Mouse (Mus musculus) c-Kit-negative CD71-positive TER-119-positive erythroid progenitor cells, embryonic 14.5 days (primary cell): ENCODE results near the gene Exd2.
"Not testable (repeated sequence)": the region's sequence is repeated elsewhere in the genome, so short reads cannot be mapped to it uniquely, and the experiment has no call there.

Source experiments
- DNase-seq: peaks from one replicate; pipeline ENCODE4 v3.0.0-alpha.2; 2013; ENCODE audit warnings: low read depth, low spot score

Exd2 gene

GRCm38 (mm10) chr12:80462942-80463651 is at the start of gene Exd2:
Gene Exd2, plus strand, starts transcription at chr12:80463095.
- DNase-seq = peak; percentile 50

DNA sequence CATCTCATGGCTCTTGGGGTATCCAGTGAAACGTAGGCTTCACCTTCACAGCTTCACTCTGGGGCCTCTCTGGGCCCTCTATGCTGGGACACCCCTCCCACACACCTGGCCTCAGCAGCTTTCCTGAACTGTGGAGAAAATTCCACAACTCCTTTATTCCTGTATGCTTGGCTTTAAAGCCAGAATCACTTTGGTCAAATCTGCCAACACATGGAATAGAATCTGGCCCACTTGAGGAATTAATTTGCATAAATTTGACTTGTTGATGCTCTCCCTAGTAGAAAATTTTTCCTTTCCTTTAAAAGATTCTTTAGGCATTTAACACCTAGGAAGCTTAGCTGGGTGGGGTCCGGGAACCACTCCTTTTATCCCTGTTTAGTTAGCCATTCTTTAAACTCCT is 47.8 kb upstream of the Exd2 start:
- DNase-seq = no peak

- no peak for DNase-seq
Measured at GRCm38 (mm10) chr12:80427683-80428082, 35.2 kb upstream of the Exd2 start.

GRCm38 (mm10) chr12:80433266-80433665 is 29.6 kb upstream of the Exd2 start:
- DNase-seq = no peak

DNA sequence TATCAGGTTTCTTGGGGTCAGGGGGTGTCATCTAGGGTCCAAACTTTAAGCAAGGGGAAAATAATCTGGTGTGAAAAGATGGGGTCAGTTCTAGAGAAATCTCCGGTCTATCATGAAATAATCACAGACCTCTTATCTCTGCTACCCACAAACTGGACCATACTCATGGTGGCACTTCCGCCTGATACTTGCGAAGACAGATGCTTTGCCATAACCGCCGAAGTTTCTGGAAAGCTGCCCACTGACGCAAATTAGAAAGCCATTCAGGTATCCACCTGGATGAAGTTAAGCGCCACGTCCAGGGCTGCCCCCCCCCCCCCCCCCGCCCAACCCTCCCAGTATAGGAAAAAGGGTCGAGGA is 28.3 kb upstream of the Exd2 start:
- DNase-seq = no peak

GRCm38 (mm10) chr12:80434961-80435691 is 27.8 kb upstream of the Exd2 start:
- no peak for DNase-seq

DNA sequence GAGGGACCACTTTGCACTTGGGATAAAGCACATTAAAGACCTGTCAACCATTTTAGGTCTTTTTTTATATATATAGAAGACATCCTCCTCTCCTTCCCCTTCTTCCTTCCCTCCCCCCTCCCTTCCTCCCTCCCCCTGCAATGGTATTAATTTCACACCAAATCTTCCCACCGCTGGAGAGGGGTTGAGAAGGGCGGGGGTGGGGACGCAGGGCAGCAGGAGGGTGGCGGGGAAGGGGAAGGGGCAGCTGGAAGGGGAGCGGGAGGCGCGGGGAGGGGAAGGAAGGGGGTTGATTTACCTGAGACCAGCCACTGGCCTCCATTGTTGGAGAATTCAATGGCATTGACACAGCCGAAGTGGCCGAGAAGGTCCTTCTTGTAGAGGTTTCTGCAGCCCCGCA is 27.0 kb upstream of the Exd2 start:
- DNase-seq = no peak

- DNase-seq = peak; percentile 56
Measured at GRCm38 (mm10) chr12:80436336-80436976, 26.4 kb upstream of the Exd2 start, which contains the start of gene Dcaf5. Gene Dcaf5, minus strand, starts transcription at chr12:80436601.

DNA sequence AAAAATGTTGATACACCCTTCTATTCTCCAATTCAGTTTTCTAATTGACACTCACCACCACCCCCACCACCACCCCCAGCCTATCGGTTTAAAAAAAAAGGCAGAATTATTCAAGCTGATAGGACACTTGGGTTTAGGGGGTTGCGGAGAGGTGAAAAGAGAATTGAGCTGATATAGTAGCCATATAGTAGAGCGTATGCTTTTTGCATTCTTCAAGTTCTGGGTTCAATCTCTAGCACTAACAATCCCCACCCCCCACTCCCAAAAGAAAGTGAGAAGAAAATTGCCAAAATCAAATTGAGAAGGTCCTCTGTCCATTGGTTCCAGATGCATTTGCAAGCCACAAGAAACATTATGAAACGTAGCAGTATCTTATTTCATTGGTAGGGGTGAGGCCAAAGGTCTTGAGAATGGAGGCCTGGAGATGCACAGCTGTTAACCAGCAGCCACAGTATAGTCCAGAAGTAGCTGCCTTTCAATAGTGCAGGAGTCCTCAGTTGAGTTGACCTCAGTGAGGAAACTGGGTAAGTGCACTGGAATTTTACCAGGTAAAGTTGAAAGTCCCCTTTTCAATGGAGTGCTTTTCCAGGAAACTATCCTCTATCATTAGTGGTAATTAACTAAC is 25.7 kb upstream of the Exd2 start:
- no peak for DNase-seq

- DNase-seq = no peak
Measured at GRCm38 (mm10) chr12:80440957-80441356, 21.9 kb upstream of the Exd2 start.

GRCm38 (mm10) chr12:80444525-80445109 is 18.3 kb upstream of the Exd2 start:
- no peak for DNase-seq

DNA sequence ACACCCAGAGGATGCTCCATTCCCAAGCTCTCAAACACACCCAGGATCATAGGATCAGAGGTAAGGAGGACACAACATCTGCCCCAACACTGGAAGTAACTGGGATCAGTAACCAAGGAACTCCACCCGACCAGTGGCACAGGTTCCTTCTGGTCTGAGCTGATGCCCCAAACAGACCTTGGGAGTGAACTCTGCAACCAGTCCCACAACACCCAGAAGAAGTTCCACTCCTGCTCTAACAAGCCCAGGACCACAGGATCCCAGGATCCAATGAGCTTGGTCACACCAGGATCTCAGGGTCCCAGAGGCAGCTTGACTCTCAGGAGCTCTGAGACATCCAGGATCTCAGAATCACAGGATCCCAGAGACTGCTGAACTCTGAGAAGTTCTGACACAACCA is 9.4 kb upstream of the Exd2 start:
- no peak for DNase-seq

- no peak for DNase-seq
Measured at GRCm38 (mm10) chr12:80458033-80458432, 4.9 kb upstream of the Exd2 start.

- DNase-seq = not testable (repeated sequence)
Measured at GRCm38 (mm10) chr12:80462292-80462896, 501 bp upstream of the Exd2 start.

- no peak for DNase-seq
Measured at GRCm38 (mm10) chr12:80463666-80464269, 873 bp downstream of the Exd2 start.

- DNase-seq = no peak
Measured at GRCm38 (mm10) chr12:80470206-80470605, 7.3 kb downstream of the Exd2 start.

DNA sequence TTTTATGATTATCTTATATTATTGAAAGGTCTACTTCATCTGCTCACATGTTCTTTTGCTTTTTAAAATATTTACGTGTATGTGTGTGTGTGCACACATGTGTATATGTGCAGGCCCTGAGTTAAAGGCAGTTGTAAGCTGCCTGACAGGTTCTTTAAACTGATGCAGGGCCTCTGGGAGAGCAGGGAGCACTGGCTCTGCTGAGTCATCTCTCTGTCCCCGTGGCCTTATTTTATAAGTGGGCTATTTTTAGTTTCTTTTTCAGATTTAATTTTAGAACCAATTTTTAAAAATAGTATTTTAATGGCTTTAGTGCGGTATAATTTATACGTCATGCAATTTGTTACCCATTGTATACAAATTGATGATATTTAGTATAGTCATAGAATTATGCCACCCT is 9.0 kb downstream of the Exd2 start:
- no peak for DNase-seq

DNA sequence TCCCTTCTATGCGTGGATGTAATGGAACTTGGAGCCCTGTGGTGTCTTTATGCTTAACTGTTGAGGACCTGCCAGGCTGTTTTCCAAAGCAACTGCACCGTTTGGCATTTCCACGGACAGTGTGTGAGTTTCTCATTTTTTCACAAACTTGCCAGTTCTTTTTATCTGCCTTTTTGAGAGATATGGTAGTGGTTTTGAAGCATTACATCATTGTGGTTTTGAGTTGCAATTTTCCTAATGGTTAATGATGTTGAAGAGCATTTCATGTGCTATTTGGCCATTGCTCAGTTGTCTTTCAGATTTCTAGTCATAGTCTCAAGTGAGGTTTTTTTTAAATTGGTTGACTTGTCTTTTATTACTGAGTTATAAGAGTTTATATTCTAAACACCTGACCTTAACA is 10.8 kb downstream of the Exd2 start:
- DNase-seq = no peak

DNA sequence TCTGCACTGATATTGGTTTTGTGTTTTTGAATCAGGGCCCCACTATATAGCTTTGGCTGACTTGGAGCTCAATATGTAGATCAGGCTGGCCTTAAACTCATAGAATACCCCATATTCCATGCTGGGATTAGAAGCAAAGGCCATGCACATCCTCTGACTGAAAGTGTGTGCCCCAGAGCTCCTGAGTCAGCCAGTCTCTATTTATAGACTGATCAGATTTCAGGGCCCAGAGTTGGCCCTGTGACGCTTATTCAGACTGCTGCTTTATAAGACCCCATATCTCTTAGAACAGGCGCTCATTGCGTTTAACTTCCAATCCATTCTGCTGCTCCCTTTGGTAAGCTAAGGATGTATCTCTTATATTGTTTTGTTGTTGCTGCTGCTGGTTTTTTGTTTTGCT is 17.1 kb downstream of the Exd2 start:
- DNase-seq = no peak

- no peak for DNase-seq
Measured at GRCm38 (mm10) chr12:80483397-80483796, 20.5 kb downstream of the Exd2 start.

GRCm38 (mm10) chr12:80493311-80493710 is 30.4 kb downstream of the Exd2 start:
- no peak for DNase-seq
